Mouse (Mus musculus): ENCODE data around the gene Prkca.

The Prkca gene

DNA sequence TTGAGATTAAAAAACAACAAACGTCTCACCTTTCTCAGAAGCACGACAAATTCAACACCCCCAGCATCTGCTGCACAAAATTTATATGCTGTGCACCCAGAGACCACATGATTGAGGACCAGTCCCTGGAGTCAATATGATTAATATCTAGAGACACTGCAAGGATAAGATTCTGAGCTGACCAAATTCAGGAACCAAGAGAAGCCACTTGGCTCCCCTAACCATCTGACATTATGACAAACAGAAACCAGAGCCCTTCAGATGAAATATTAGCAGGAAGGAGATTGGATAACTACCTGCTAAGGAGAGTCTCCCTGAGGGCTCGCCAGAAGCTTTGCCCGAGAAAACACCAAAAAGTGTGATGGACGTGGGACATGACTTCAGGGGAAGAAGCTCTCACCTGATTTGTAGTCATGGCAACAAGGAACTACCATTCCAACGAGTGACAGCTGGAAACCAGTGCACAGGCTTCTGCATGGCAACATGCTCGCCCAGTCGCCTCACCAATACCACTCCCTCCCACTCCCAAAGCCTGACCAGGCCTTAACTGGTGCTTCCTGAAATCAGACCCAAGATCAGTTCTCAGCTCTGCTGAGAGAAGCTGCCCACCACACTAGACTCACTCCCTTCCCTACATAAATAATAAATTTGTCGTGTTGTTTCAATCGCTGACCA, 106.8 kb downstream of the Prkca start:
- in situ Hi-C loops (cut with MboI, MseI) = no loop called here

DNA sequence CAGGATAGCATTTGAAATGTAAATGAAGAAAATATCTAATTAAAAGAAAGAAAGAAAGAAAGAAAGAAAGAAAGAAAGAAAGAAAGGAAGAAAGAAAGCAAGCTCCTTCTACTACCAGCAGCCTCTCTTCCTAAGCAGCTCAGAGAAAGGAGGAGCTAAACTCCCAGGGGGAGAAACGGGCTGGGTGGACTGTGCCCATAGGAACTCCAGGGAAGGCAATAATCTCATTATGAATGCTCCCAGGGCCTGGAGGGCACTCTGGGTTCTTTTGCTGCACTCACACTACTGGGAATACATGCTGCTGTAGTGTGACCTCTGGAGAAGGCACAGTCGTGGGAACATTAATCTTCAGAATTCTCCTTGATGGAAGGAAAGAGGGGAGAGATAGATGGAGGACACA, 107.5 kb downstream of the Prkca start:
- in situ Hi-C loops (cut with MboI, MseI) = no loop called here

DNA sequence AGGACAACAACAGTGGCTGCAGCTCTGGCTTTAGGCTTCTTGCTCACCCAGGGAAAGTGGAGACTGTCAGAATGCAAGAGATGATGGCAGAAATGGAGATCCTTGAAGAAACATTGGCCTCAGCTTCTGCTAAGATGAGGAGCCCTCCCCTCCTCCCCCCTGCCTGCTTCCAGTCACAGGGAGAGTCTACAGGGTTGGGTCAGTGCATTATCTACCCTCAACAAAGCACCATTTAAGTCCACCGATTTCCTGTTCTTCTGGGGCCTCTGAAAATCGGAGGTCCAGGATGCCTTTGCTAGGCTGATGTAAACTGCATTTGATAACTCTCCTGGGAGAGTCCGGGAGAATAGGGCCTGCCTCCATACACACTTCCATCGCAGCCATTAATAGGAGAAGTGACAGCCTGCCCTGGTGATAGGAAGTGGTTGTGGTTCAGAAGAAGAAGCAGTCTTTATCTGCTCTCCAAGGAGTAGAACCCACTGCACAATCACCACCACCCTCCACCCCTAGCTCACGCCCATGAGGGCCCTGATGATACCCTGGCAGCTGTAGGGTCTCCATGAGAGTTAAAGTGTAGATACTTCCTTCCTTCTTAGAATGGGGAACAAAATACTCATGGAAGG, 108.5 kb downstream of the Prkca start:
- in situ Hi-C loops (cut with MboI, MseI) = no loop called here

DNA sequence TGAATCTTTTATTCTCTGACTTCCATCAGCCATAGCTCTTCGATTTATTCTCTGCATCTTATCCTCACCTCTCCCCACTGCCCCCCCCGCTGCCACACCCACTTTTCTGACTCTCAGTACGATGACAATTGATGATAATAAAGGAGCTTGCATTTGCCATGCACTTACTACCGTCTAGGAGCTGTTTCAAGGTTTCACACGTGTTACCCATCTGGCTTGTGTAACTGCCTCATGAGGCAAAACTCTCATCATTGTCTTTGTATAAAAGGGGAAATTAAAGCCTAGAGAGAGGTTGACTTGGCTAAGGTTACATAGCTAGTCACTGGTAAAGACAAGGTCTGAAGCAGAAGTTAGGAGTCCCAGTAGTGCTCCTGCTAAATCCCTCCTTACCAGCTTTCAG, 110.7 kb downstream of the Prkca start:
- in situ Hi-C loops (cut with MboI, MseI) = no loop called here

DNA sequence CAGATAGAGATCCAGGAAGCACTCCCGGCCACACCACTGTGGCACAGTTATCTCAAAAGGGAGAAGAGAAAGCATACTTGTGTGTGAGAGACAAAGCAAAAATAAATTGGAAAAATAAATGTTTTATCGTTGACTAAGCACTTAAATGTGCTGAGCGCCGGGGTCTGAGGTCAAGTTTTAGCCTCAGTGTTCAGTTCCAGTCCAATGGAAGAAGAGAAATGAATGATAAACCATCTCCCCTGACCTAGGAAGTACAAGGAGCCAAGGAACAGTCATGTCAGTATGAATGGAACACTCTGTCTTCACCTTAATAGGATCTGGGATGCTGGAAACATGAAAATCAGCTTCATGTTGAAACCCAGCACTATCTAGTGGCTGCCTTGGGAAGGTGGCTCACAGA, 113.6 kb downstream of the Prkca start:
- in situ Hi-C loops (cut with MboI, MseI) = no loop called here

DNA sequence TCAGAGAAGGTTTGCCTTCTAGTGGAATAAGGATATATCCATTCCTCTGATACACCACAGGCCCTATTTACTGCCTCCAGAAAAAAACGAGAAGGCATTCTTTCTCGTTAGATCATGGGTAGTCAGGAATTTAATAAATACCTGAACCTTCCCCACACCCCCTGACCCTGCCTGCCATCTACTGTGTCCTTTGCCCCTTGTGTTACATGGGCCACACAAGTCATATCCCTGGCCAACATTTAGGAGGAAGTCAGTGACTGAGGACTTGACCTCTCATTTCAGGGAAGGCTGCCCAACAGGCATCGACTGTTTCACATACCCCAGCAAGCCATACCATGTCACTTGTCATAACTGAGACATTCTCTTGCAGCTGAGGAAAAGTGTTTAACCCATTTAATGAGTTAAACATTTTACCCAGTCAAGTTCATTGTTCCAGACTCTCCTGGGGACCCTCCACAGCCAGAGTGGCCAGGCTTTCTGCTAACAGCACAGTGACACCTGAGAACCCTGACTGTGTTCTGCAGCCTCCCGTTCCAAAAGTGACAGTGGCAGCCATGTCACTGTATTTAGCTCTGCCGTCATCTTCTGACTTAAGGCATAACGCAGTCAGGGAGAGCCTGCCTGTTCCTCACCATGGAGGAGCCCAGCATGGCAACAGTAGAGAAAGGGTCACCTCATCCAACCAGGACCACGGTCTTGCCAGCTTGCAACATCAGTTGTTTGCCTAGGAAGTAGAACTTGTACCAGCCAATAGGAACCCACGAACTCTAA, 114.4 kb downstream of the Prkca start:
- in situ Hi-C loops (cut with MboI, MseI) = no loop called here

DNA sequence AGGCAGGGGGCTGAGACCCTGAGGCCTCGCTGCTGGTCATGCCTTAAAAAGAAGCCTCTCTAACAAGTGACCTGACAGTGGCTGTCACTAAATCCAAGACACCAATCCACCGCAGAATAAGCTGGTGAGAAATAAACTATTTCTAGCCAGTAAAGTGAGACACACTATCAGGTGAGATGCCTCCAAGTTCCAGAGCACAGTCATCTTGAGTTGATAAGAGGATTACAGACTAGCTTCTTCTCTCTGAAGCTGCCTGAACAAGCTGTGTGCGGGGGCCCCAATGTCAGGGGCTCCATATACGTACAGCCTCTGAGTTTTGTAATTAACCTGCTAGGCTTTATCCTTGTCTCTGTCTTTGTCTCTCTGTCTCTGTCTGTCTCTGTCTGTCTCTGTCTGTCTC, 115.2 kb downstream of the Prkca start:
- in situ Hi-C loops (cut with MboI, MseI) = no loop called here

DNA sequence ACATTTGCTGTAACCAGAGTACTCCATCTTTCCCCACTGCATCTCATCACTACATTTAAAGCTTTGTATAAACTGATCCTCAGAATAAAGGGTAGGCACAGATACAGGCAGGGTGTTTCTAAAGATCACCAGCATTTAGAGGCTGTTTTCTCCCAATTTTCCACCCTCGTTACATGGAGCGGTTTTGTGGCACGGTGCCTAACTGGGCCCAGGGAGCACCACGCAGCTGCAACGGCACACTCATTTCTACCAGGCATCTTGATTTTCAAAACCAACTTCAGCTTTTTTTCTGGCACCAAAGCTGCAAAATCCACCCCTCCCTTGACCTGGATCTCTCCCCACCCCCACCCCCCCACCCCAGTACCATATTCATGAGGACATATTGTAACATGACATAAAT, 117.5 kb downstream of the Prkca start:
- in situ Hi-C loops (cut with MboI, MseI) = no loop called here

DNA sequence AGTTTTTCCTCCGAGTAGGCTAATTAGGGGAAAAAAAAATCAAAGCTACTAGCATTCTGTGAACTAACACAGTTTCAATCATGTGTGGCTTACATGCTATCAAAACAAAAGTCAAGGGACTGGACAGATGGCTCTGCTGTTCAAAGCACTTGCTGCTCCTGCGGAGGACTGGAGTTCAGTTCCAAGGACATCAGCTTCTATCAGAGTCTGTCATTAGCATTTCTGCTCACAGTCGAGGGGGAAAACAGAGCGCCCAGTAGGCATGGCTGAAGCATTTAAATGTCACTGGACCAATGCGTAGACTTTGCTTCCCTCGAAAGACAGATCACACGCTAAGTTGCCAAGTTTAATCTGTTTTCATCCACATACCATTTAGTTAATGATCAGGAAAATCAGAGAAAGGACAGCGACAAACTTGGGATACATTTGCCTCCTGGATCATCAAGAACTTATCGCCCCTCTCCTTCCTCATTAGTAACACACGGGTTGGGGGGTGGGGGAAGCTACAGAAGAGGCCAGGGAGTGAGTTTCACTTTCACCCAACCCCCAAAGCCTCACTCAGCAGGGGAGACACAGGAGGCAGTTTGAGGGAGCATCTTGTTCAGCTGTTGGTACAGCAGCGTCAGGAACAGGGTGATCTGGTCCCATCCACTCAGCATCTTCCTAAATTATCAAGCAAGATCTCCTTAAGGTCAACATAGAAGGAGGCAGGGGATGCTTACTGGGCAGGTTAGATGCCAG, 119.3 kb downstream of the Prkca start:
- in situ Hi-C loops (cut with MboI, MseI) = loop anchor here (5.0 kb wide), 1 partner anchor 43 kb away; no protein-coding TSS in a partner anchor

DNA sequence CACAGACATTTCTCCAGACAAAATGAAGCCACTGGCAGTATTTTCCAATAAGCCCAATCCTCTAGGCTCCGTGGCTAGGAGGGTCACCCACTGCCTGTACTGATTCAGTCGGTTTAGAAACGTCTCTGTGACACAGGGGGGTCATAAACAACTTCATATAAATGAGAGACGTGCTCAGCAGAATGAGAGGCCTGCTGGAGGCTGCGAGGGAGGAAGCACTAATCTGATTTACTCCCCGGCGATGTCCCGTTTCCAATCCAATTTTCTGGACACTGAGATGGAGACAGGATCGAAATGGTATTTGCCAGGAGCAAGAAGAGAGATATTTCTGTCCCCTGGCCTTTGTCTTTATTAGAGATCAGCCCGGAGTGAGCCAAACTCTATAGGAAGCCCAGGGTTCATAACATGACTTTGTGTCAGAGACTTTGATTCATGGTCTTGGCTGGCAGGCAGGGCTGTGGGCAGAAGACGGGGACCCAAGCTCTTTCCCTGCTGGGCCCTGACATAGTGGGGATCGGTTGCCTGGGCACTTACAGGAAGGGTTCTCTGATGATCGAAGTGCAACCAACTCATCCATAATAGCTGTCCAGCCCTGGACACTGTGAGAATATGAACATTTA, 120.0 kb downstream of the Prkca start:
- in situ Hi-C loops (cut with MboI, MseI) = loop anchor here (5.0 kb wide), 1 partner anchor 44 kb away; no protein-coding TSS in a partner anchor

DNA sequence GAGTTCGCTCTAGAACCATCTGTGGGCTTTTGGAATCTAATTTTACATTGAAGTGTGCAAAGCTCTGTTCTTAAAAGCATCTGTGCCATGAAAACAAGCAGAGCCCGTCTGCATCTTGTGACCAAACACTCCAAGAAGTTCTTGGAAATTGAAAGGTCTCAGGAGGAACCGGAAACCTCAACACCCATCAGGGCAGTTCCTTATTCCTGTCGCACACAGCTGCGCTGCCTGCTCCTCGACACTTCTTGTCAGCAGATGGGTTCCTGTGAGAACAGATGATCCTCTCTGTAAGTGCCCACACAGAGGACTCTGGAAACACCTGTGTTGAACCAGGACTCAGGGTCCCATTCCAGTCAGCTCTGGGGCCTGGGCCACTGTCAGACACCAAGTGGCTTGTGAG, 120.6 kb downstream of the Prkca start:
- in situ Hi-C loops (cut with MboI, MseI) = loop anchor here (5.0 kb wide), 1 partner anchor 44 kb away; no protein-coding TSS in a partner anchor

DNA sequence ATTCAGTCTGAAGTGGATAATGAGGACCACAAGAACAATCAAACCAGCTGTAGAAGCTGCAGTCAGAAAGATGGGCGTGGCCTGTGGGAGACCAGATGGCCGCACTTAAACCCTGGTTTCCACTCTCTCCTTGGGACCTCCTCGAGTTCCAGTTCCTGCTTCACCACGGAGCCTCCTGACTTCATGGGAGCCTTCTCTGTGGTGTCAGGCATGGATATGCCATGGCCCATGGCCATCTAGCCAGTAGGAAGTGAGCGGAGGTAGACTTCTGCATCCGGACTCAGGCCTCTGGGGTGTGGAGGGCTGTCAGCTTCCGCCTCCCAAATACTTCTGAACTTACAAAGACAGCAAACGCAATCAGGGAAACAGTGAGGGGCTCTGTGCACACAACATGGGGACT, 121.1 kb downstream of the Prkca start:
- in situ Hi-C loops (cut with MboI, MseI) = loop anchor here (5.0 kb wide), 1 partner anchor 45 kb away; no protein-coding TSS in a partner anchor

DNA sequence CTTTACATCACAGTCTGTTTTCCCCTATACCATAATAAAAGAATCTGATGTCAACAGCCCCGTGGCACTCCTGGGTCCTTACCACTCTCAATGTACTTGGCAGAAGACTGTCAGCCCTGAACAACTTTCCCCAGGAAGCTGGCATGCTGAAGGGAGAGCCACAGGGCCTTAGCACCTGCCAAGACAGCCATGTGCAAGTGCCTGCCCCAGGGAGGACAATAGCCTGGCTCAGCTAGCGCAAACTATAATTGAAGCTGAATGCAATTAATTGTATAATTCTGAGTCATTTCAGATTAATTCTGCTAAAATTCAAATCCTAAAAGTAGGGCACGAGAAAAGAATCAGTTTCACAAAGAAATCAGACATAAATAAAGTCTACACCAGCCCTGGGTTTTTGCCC, 121.7 kb downstream of the Prkca start:
- in situ Hi-C loops (cut with MboI, MseI) = loop anchor here (5.0 kb wide), 1 partner anchor 45 kb away; no protein-coding TSS in a partner anchor

DNA sequence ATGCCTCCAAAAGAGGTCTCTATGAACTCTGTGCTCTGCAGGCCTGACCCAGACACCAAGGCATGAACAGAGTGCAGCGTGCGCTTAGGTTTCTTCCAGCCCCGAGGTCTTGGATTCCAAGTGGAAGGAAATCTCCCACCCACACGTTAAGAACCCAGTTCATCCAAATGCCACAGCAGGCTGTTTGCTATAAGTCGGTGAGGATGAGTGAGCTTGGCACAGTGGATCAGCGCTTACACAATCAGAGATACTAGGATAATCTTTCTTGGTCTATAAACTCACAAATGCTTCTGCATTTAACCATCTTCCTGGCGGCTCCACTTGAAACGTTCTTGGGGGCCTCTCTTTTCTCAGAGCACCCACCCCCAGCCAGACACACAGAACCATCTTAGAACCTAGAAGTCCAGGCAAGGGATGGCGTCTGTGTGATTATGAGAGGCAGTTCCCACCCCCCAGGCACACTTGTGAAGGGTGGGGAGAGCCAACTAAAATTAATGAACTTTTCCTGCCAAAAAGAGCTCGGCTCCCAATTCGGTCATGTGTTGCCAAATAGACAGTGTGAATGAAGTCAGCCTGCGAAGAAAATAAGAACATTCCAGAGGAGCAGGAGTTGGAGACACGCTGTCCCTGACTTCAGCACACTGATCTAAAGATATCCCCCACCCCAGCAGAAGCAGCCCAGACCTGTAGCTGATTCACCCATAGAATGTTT, 122.4 kb downstream of the Prkca start:
- in situ Hi-C loops (cut with MboI, MseI) = loop anchor here (5.0 kb wide), 1 partner anchor 46 kb away; no protein-coding TSS in a partner anchor

DNA sequence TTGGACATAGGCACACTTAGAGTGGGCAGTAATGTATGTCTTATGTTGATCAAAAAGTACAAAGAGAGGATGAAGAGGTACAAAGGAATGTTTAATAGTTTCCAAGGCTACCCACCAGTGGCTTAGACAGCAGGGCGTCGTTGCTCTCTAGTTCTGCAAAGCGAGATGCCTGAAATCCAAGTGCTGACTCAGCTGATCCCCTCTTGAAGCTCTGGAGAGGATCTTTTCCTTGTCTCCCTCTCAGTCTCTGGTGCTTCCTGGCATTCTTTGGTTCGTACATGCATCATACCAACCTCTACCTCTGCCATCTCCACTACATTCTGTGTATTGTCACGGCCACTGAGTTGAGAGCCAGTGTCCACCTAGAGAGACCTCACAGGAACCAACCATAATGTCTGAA, 123.1 kb downstream of the Prkca start:
- in situ Hi-C loops (cut with MboI, MseI) = loop anchor here (5.0 kb wide), 1 partner anchor 47 kb away; no protein-coding TSS in a partner anchor

DNA sequence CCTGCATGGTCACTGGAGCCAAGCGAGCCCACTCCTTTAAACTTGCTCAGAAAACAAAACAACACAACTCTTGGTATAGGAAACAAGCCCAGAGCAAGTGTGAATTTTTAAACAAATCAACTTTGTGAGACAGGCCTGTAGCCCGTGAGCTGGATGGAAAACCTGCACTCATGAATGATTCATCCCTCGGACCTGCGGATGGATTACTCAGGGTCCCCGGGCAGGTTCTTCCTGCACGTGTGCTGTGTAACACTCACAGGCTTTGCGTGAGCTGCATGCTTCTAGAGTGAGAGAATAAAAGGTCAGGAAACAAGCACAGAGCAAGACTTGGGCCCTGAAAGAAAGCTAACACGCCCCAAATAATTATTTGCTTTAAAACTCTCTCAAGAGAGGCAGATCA, 126.7 kb downstream of the Prkca start:
- in situ Hi-C loops (cut with MboI, MseI) = no loop called here

DNA sequence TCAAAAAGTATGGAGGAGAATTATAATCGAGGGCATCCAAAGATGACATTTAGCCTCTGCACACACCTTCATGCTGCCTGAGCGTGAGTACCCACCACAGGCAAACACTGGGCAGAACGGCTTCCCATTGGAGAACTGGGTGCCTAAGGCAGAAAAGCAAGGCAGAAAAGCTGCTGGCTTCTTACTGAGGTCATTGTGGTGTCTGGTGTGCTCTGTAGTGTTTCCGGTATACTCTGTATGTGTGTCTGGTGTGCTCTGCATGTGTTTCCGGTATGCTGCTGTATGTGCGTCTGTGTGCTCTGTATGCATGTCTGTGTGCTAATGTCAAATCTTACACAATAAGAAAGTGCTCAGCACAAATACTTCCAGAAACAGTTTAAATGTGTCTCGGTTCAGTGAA, 127.7 kb downstream of the Prkca start:
- in situ Hi-C loops (cut with MboI, MseI) = no loop called here

DNA sequence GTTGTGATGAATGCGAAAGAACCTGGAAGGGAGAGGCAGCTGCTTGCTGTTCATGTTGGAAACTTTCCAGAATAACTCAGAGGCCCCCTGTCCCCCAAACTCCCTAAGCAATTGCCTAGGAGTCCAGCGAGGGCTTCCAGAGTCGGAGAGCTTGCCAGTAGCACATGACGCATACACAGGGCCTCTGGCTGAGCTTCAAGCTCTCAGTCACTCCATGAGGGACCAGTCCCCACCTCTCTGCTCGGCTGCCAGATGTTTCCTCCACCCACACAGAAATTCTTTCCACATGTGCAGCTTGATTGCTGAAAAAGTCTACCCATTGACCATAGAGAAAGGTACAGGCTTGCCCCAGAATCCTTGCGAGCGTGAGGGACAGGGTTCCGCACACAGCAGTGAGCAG, 128.3 kb downstream of the Prkca start:
- in situ Hi-C loops (cut with MboI, MseI) = no loop called here

DNA sequence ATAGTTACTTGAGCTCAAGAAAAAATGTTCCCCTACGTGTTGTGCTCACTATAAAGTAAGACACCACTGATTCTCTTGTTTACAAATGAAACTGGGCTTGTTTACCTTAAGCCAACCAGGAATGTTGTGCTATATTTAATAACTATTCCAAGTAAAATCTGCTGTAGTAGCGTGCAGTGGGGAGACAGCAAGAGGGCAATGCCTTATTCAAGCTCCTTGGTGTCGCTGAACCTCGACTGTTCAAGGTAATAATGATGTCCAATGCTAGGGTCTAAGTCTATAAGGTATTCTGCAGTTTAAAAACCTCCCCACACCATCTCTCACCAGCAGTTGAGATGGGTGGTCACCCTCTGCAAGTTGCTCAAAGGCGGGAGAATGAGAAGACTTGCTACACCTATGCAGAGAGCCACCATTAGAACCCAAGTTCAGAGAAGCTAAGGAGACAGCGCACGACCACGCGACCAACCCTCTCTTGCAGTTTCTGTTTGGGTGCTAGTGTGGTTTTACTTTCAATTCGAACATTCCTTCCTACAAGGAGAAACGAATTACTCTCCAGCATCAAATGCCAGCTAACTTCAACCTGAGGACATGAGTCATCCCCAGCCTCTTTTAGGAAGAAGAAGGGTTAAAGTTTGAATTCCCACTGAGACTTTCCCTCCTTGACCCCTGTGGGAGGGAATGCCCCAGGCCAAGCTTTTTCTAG, 129.1 kb downstream of the Prkca start:
- in situ Hi-C loops (cut with MboI, MseI) = no loop called here

DNA sequence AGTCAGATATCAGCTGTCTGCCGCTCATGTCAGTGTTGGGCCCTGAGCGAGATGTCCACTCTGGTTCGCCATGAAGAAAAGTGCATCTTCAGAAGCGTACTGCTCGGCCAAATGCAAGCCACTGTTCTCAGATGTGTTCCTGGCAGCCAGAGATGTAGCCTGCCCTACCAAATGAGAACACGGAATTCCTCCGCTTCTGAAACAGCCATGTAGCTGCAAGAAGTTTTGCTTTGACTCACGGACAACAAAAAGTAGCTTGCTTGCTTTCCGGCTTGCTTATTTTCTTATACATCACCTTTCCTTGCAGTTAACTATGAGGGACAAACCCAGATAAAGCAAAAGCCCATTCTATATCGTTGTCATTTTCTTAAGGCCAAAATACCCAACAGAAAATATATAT, 129.9 kb downstream of the Prkca start:
- in situ Hi-C loops (cut with MboI, MseI) = no loop called here
